Mouse (Mus musculus) C2C12 (cell line): Measurements from ENCODE around the gene Il12rb1.

Source experiments
- CEBPB ChIP-seq: IDR thresholded peaks from one replicate; pipeline ENCODE4 v1.6.1; 2011; ENCODE audit warnings: low read depth, mild to moderate bottlenecking, control low read depth, moderate library complexity
- USF1 ChIP-seq: IDR thresholded peaks from one replicate; pipeline ENCODE4 v1.6.1; 2011; ENCODE audit warnings: low read depth, mild to moderate bottlenecking, control low read depth, moderate library complexity

- TF ChIP-seq USF1 (no peak), CEBPB (no peak)
Measured at GRCm38 (mm10) chr8:70787051-70787445, 21.2 kb upstream of the Il12rb1 start.
